In the genomic region with DNA sequence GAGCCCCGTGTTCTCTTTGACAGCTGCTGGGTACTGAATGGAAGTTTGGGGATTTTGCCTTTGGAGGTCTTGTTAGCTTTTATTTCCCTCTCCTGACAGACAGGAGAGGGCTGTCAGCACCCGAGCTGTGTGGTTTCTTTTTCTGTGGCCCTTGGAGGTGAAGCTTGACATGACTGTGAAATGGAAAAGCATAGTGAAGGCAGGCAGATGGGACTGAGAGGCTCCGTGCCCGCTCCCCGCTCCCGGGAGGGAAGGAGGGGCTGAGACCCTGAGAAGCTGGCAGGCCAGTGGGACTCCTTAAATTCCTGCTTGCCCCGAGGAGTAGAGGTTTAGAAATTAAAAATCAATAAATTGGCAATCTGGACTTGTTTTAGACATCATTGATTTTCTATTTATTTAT, we compare ENCODE assay signal across 12 mouse cellular contexts.
DNase-seq lines count a peak whose midpoint lies in the region; ATAC-seq lines count a peak whose summit lies in the region.
"Had no signal": no experiment of that assay in that cellular context is flagged by ENCODE, and none has a peak within 500 bp of the region (broad histone marks: within the 10 kb centered on the region; RNA-seq: fewer than 3 reads in every experiment).

No protein-coding gene starts in this region.

- H3K27me3 ChIP-seq in forebrain, embryonic 12.5 days: no peaks in the 10 kb centered on the region
- no peaks in the 10 kb centered on the region for H3K27me3 ChIP-seq in forebrain, embryonic 10.5 days (ENCODE audit: poor library complexity, severe bottlenecking)
- peaks cover 4% of the 10 kb centered on the region; the same call in 1 of the 2 replicates for H3K27me3 ChIP-seq in hindbrain, embryonic 13.5 days
- H3K27me3 ChIP-seq in hindbrain, embryonic 11.5 days (ENCODE audit: control insufficient read depth, insufficient read depth, low read length): no peaks in the 10 kb centered on the region
- no peaks in the 10 kb centered on the region for H3K27me3 ChIP-seq in forebrain, embryonic 15.5 days
- H3K27me3 ChIP-seq: stomach, embryonic 15.5 days had no signal

- ATAC-seq in forebrain, embryonic 12.5 days (ENCODE audit: low FRiP score): no peak
- no peak for ATAC-seq in hindbrain, embryonic 13.5 days (ENCODE audit: low FRiP score)
- ATAC-seq in hindbrain, embryonic 11.5 days (ENCODE audit: low FRiP score): no peak
- no peak for ATAC-seq in forebrain, embryonic 15.5 days (replicated peaks)
- no peak for ATAC-seq in monocyte, adult 5-6 weeks (replicated peaks; ENCODE audit: insufficient number of reproducible peaks, low FRiP score, low TSS enrichment, poor library complexity, severe bottlenecking)
- ATAC-seq: intestine, embryonic 16.5 days had no signal

- H3K9me3 ChIP-seq in forebrain, embryonic 12.5 days: no peaks in the 10 kb centered on the region
- H3K9me3 ChIP-seq in forebrain, embryonic 10.5 days: no peaks in the 10 kb centered on the region
- no peaks in the 10 kb centered on the region for H3K9me3 ChIP-seq in hindbrain, embryonic 13.5 days
- no peaks in the 10 kb centered on the region for H3K9me3 ChIP-seq in hindbrain, embryonic 11.5 days (ENCODE audit: control insufficient read depth, low read length)
- no peaks in the 10 kb centered on the region for H3K9me3 ChIP-seq in forebrain, embryonic 15.5 days
- H3K9me3 ChIP-seq: stomach, embryonic 15.5 days had no signal

- H3K9ac ChIP-seq in forebrain, embryonic 12.5 days: no peak overlapping the region
- H3K9ac ChIP-seq in hindbrain, embryonic 13.5 days: peak overlapping the region; percentile 55
- no peak overlapping the region for H3K9ac ChIP-seq in hindbrain, embryonic 11.5 days (ENCODE audit: low read depth, low read length)
- no peak overlapping the region for H3K9ac ChIP-seq in forebrain, embryonic 15.5 days (replicated peaks)
- H3K9ac ChIP-seq: stomach, embryonic 15.5 days had no signal

- no peak for DNase-seq in forebrain, embryonic 10.5 days (ENCODE audit: extremely low spot score, low spot score)
- no peak for DNase-seq in hindbrain, embryonic 11.5 days (ENCODE audit: low spot score)
- peak; percentile 68 for DNase-seq in brain, adult 2 months (ENCODE audit: low read depth, low spot score)
- DNase-seq in spleen, postnatal 36 days (ENCODE audit: low spot score in 2 of 2): no peak
- DNase-seq: lung, postnatal 14 days; thymus, postnatal 4 days had no signal

- H3K4me1 ChIP-seq in forebrain, embryonic 12.5 days: peaks cover 49% of the 10 kb centered on the region
- peaks cover 54% of the 10 kb centered on the region for H3K4me1 ChIP-seq in forebrain, embryonic 10.5 days
- H3K4me1 ChIP-seq in hindbrain, embryonic 13.5 days (replicated peaks): peaks cover 55% of the 10 kb centered on the region
- H3K4me1 ChIP-seq in hindbrain, embryonic 11.5 days (replicated peaks; ENCODE audit: control insufficient read depth, insufficient read depth, low read length): peaks cover 10% of the 10 kb centered on the region; the same call in 1 of the 2 replicates
- peaks cover 46% of the 10 kb centered on the region for H3K4me1 ChIP-seq in forebrain, embryonic 15.5 days

- H3K4me3 ChIP-seq in forebrain, embryonic 12.5 days (replicated peaks): no peak overlapping the region
- H3K4me3 ChIP-seq in forebrain, embryonic 10.5 days: no peak overlapping the region
- H3K4me3 ChIP-seq in hindbrain, embryonic 13.5 days: no peak overlapping the region
- no peak overlapping the region for H3K4me3 ChIP-seq in hindbrain, embryonic 11.5 days (ENCODE audit: low read depth, low read length)
- no peak overlapping the region for H3K4me3 ChIP-seq in forebrain, embryonic 15.5 days
- H3K4me3 ChIP-seq: stomach, embryonic 15.5 days had no signal

- no peak overlapping the region for H3K4me2 ChIP-seq in forebrain, embryonic 12.5 days
- H3K4me2 ChIP-seq in hindbrain, embryonic 13.5 days: no peak overlapping the region
- H3K4me2 ChIP-seq in hindbrain, embryonic 11.5 days (replicated peaks; ENCODE audit: low read depth, low read length): no peak overlapping the region
- no peak overlapping the region for H3K4me2 ChIP-seq in forebrain, embryonic 15.5 days (replicated peaks)
- H3K4me2 ChIP-seq: stomach, embryonic 15.5 days had no signal

- H3K36me3 ChIP-seq in forebrain, embryonic 12.5 days (replicated peaks): peaks cover 6% of the 10 kb centered on the region; the same call in 1 of the 2 replicates
- peaks cover 17% of the 10 kb centered on the region for H3K36me3 ChIP-seq in forebrain, embryonic 10.5 days (replicated peaks)
- H3K36me3 ChIP-seq in hindbrain, embryonic 13.5 days: no peaks in the 10 kb centered on the region
- no peaks in the 10 kb centered on the region for H3K36me3 ChIP-seq in hindbrain, embryonic 11.5 days (ENCODE audit: control insufficient read depth, insufficient read depth, low read length)
- H3K36me3 ChIP-seq in forebrain, embryonic 15.5 days: no peaks in the 10 kb centered on the region
- H3K36me3 ChIP-seq: stomach, embryonic 15.5 days had no signal

- peak overlapping the region; percentile 59; the same call in 1 of the 2 replicates for H3K27ac ChIP-seq in forebrain, embryonic 12.5 days
- H3K27ac ChIP-seq in forebrain, embryonic 10.5 days: no peak overlapping the region
- H3K27ac ChIP-seq in hindbrain, embryonic 13.5 days: peak overlapping the region; percentile 48
- H3K27ac ChIP-seq in hindbrain, embryonic 11.5 days (ENCODE audit: low read depth, low read length): no peak overlapping the region
- peak overlapping the region; percentile 60 for H3K27ac ChIP-seq in forebrain, embryonic 15.5 days (replicated peaks)

- WGBS in forebrain, embryonic 12.5 days: 52% methylated on average over 7 of the region's 7 CpGs
- WGBS in forebrain, embryonic 10.5 days: 80% methylated on average over 7 of the region's 7 CpGs
- 49% methylated on average over 7 of the region's 7 CpGs for WGBS in hindbrain, embryonic 13.5 days
- 54% methylated on average over 7 of the region's 7 CpGs for WGBS in hindbrain, embryonic 11.5 days
- 31% methylated on average over 7 of the region's 7 CpGs for WGBS in forebrain, embryonic 15.5 days

Comparison
In these comparisons a context has a peak if more than half of its experiments do, and no peak if none do; other contexts are left out.
1. H3K27ac ChIP-seq: peak in forebrain, embryonic 12.5 days (single experiment), hindbrain, embryonic 13.5 days (single experiment) and forebrain, embryonic 15.5 days (single experiment); none in forebrain, embryonic 10.5 days (single experiment) and hindbrain, embryonic 11.5 days (single experiment).